Mouse (Mus musculus): ENCODE measurements around the gene Lmbrd1. TPM values are rescaled to one million over a fixed set of nuclear protein-coding genes. Genes with fewer than 3 reads are reported as not detected.
"Not testable (repeated sequence)": the region's sequence is repeated elsewhere in the genome, so short reads cannot be mapped to it uniquely, and the experiment has no call there.

The Lmbrd1 gene
- polyA plus RNA-seq, 1 experiment from 2014 or later, result 45.6 TPM

DNA sequence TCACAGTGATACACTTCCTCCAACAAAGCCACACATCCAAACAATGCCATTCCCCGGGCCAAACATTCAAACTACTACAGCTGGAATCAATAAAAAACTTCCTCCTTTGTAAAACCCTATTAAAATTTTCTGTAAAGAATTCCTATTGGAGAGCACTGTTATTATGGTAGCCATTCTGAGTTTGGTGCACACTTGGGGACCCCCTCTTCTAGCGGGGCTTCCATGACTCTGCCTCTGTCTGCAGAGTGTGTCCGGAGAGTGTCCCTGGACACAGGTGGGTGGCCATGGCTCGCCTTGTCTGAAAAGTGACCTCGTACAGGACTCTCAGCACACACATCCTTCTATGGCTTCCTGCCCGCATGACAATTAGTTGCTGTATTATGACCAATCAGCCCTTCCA is 114.7 kb downstream of the Lmbrd1 start:
- DNase-seq (no peak), ATAC-seq (ENCODE audit: low FRiP score, low TSS enrichment) (no peak)
- Histone ChIP-seq H3K36me3 (ENCODE audit: control insufficient read depth, insufficient read depth, low read length) (no peaks in the 10 kb centered on the region), H3K9me3 (ENCODE audit: control insufficient read depth, low read length) (no peaks in the 10 kb centered on the region), H3K27ac (replicated peaks; ENCODE audit: low read depth, low read length) (no peak overlapping the region), H3K4me1 (ENCODE audit: control insufficient read depth, insufficient read depth, low read length) (no peaks in the 10 kb centered on the region), H3K9ac (replicated peaks; ENCODE audit: low read length) (no peak overlapping the region), H3K4me3 (replicated peaks; ENCODE audit: low read depth, low read length) (no peak overlapping the region), H3K27me3 (ENCODE audit: control insufficient read depth, insufficient read depth, low read length) (no peaks in the 10 kb centered on the region), H3K4me2 (ENCODE audit: low read length) (no peak overlapping the region)
- WGBS, result 92% methylated on average over 6 of the region's 6 CpGs

- H3K4me2 ChIP-seq (ENCODE audit: low read length); H3K9ac ChIP-seq (replicated peaks; ENCODE audit: low read length); H3K4me1 ChIP-seq (ENCODE audit: control insufficient read depth, insufficient read depth, low read length); H3K4me3 ChIP-seq (replicated peaks; ENCODE audit: low read depth, low read length); H3K9me3 ChIP-seq (ENCODE audit: control insufficient read depth, low read length); H3K27ac ChIP-seq (replicated peaks; ENCODE audit: low read depth, low read length); DNase-seq; H3K36me3 ChIP-seq (ENCODE audit: control insufficient read depth, insufficient read depth, low read length); H3K27me3 ChIP-seq (ENCODE audit: control insufficient read depth, insufficient read depth, low read length); ATAC-seq (ENCODE audit: low FRiP score, low TSS enrichment): not testable (repeated sequence)
- 98% methylated on average over 21 of the region's 21 CpGs for WGBS
Measured at GRCm38 (mm10) chr1:24807971-24808370, 129.5 kb downstream of the Lmbrd1 start.

Other genes with a start within 250 kb of the Lmbrd1 start
- gene Col19a1, start 91.2 kb upstream of the Lmbrd1 start, polyA plus RNA-seq (2014; fragmentation: Nextera tagmentation; extraction: Ambion mirVana), result 1.00 and 1.2 TPM in 2 replicates